Mouse (Mus musculus) heart, embryonic 10.5 days (tissue): ENCODE results near the gene Hoxd4. TPM values are rescaled to one million over a fixed set of nuclear protein-coding genes. Genes with fewer than 3 reads are reported as not detected.

Source experiments
- DNase-seq: peaks from one replicate; pipeline ENCODE4 v3.0.0-alpha.2; 2017; ENCODE audit warnings: low spot score
- H3K27ac ChIP-seq: fragments of 300-500 bp; sonication (generic); 2 replicates; pipeline ENCODE4 v1.5.1; 2016; ENCODE audit warnings: mild to moderate bottlenecking
- H3K27me3 ChIP-seq: fragments of 300-500 bp; sonication (generic); 2 replicates; pipeline ENCODE4 v1.6.1; 2016; ENCODE audit warnings: mild to moderate bottlenecking; ENCODE audit not compliant: poor library complexity, insufficient read depth, severe bottlenecking
- H3K36me3 ChIP-seq: fragments of 300-500 bp; sonication (generic); 2 replicates; pipeline ENCODE4 v1.6.1; 2016; ENCODE audit warnings: mild to moderate bottlenecking, moderate library complexity
- H3K4me1 ChIP-seq: fragments of 300-500 bp; sonication (generic); 2 replicates; pipeline ENCODE4 v1.6.1; 2016; ENCODE audit warnings: mild to moderate bottlenecking
- H3K4me3 ChIP-seq: fragments of 300-500 bp; sonication (generic); 2 replicates; pipeline ENCODE4 v1.5.1; 2016; ENCODE audit warnings: mild to moderate bottlenecking, moderate library complexity
- H3K9me3 ChIP-seq: fragments of 300-500 bp; sonication (generic); 2 replicates; pipeline ENCODE4 v1.6.1; 2016; ENCODE audit warnings: mild to moderate bottlenecking, moderate library complexity
- WGBS: fragments of 180-500 bp; shearing (Covaris S2); methylation state at CpG from one replicate; pipeline ENCODE4 v1.1.7; 2016; 5-methylcytosine and 5-hydroxymethylcytosine counted together
- polyA plus RNA-seq: library from polyadenylated mRNA; unstranded; fragments of >200 nt; fragmentation: Nextera tagmentation; extraction: Ambion mirVana; gene quantifications from 2 replicates; pipeline ENCODE4 v1.2.1, GENCODE M21; 2016

Hoxd4 gene
- polyA plus RNA-seq, 1 experiment from 2014 or later: 0.29 TPM

DNA sequence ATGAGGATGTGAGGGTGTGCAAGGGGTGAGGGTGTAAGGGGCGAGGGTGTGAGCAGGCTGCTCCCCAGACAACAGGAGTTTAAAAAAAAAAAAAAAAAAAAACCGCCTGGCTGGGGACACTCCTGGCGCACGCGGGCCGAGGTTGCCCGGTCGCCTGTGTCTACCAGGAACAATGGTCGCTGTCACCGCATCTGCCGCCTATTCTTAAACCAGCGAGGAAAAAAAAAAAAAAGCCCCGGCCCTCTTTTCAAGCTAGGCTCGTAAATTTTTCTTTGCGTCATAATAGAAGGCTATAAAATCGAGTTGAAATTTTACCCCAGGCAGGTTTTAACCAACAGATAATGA is 21.6 kb downstream of the Hoxd4 start:
- Histone ChIP-seq H3K9me3 (no peaks in the 10 kb centered on the region), H3K27ac (no peak overlapping the region), H3K27me3 (peaks cover 100% of the 10 kb centered on the region), H3K4me1 (peaks cover 21% of the 10 kb centered on the region), H3K36me3 (no peaks in the 10 kb centered on the region), H3K4me3 (peak overlapping the region; percentile 40)
- WGBS: under 1% methylated on average over 16 of the region's 16 CpGs
- no peak for DNase-seq

GRCm38 (mm10) chr2:74733765-74734164 is 22.0 kb downstream of the Hoxd4 start:
- Histone ChIP-seq H3K27ac (no peak overlapping the region), H3K27me3 (peaks cover 100% of the 10 kb centered on the region), H3K9me3 (no peaks in the 10 kb centered on the region), H3K4me3 (no peak overlapping the region), H3K4me1 (peaks cover 25% of the 10 kb centered on the region), H3K36me3 (no peaks in the 10 kb centered on the region)
- no peak for DNase-seq
- 3% methylated on average over 6 of the region's 6 CpGs for WGBS

DNA sequence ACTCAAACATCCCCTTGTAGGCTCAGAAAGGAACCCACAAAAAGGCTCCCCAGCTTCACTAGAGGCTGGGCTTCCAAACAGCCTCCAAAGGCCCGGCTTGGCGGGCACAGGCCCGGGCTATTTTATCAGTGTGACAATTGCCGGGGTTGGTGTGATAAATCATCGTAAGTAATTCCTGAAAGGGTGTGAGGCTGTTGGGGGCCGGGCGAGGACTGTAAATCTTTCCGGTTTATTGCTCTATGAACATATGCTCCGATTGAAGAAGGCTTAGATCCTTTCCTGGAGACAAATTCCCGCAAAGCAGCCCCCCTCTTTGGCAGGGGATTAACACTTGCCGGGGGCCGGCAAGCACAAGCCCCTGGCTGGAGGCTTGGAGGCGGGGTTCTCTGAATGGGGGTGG is 22.7 kb downstream of the Hoxd4 start:
- no peaks in the 10 kb centered on the region for H3K9me3 ChIP-seq
- no peak overlapping the region for H3K27ac ChIP-seq
- no peak overlapping the region for H3K4me3 ChIP-seq
- no peaks in the 10 kb centered on the region for H3K36me3 ChIP-seq
- DNase-seq: no peak
- peaks cover 100% of the 10 kb centered on the region for H3K27me3 ChIP-seq
- H3K4me1 ChIP-seq: peaks cover 25% of the 10 kb centered on the region
- WGBS: under 1% methylated on average over 13 of the region's 13 CpGs

DNA sequence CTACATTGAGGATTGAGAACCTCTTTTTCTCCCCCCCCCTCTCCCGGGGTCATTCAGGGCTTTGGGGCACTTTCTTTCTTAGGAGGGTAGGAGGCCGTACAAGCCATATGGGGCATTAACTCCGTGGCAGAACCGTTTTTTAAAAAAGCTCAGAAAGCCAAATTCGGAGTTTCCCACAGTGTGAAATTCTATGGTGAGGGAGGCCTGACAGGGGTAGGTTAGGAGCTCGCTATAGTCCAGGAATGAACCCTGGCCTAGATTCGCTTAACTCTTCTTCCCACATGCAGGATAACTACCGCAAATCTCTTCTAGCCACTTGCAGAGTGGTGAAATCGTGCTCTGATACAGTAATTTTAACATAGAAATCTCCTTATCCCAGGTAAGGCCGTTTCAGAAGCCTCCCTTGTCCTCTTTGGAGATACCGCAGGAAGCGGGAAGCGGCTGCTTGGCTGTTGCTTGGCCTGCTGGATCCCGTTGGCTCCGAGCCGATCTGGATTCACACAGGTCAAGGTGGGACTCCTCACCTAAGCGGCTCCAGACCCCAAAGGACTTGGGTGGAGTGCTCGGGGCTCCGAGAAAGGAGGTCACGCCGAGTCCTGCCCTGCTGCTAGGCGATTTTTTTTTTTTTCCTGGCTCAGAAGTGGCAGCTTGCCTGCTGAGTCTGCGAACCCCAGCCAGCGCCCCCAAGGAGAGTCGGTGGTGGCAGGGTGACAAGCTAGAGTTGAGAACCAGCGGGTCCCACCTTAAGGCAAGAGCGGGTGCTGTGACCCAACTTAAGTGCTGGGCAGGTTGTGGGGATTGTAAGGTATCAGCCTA is 23.5 kb downstream of the Hoxd4 start:
- under 1% methylated on average over 27 of the region's 27 CpGs for WGBS
- peaks cover 100% of the 10 kb centered on the region for H3K27me3 ChIP-seq
- H3K4me3 ChIP-seq: peak overlapping the region; percentile 45
- H3K9me3 ChIP-seq: no peaks in the 10 kb centered on the region
- peaks cover 26% of the 10 kb centered on the region for H3K4me1 ChIP-seq
- no peaks in the 10 kb centered on the region for H3K36me3 ChIP-seq
- no peak overlapping the region for H3K27ac ChIP-seq
- DNase-seq: no peak

DNA sequence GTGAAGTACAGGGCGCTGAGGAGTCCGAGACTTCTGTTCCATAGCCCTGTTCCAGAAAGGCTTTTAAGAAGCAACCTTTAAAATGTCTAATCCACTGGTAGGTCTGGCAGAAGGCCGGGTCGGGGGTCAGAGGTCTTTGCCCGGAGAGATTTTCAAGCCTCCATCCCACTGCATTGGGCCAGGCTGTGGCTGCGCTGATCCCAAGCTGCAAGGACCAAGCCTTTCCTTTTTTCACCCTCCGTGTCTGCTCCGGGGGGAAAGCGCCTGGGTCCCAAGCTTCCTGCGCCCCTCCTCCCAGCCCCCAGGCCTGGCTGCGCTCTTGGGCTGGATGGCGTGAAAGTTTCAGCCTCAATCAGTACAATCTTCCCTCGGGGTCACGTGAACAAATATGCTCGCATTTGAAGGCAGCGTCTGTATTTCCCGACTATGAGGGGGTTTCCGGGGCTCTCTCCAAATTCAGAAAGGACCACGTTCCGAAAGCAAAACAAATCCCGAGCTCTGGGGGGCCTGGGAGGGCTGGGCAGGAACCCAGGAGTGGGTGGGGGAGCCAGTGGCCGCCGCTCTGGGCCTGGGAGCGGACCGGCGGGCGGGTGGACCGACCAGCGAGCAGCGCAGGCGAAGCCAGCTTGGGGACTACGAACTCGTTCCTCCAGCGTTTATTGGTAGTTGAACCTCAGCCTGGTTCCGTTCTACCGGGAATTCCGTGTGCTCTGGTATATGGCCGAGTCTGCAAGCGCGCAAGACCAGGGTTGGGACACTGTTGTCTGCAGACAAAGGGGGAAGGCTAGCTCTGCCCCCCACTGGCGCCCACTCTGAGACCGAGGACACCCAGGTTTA is 24.3 kb downstream of the Hoxd4 start:
- H3K4me1 ChIP-seq: peaks cover 33% of the 10 kb centered on the region
- H3K27ac ChIP-seq: no peak overlapping the region
- peak overlapping the region; percentile 45 for H3K4me3 ChIP-seq
- no peak for DNase-seq
- no peaks in the 10 kb centered on the region for H3K9me3 ChIP-seq
- H3K36me3 ChIP-seq: no peaks in the 10 kb centered on the region
- under 1% methylated on average over 42 of the region's 42 CpGs for whole genome bisulfite sequencing
- H3K27me3 ChIP-seq: peaks cover 100% of the 10 kb centered on the region

DNA sequence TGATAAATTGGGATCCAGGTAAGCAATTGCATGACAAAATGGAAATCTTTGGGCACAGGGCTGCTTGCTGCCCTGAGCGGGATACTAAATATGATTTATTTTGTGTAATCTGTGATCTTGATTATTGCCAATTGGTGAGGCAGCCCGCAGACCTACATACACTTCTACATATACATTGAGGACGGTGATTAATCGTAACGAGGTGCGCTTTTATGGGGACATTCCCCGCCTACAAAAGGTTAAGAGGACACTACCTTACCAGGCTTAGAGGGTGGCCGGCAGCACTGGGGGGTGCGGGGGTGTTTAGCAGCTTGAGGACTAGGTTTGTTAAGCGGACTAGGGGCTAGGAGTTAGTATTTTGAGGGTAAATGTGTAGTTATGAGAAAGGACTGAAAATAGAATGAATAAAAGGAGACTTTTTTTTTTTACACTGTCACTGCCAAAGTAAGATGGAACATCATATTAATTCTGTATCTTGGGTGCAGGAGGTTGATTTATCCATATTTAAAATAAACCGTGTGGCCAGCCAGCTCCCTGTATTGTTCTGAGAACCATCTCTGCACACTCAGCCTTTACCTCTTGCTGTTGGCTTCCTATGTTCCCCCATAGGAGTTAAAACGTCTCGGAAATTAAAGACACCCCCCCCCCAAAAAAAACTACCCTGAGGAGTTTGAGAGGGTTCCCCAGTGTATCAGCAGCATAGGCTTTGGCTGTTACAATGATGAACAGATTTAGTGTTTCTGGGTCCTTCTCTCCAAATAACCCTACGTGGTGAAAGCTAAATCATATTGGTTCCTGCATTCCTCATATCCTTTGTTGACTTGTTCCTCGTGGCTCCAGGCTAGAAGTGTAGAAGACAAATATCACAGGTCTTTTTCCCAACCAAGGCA is 25.2 kb downstream of the Hoxd4 start:
- Histone ChIP-seq H3K4me1 (peaks cover 33% of the 10 kb centered on the region), H3K36me3 (no peaks in the 10 kb centered on the region), H3K4me3 (peak overlapping the region; percentile 45), H3K27ac (no peak overlapping the region), H3K9me3 (no peaks in the 10 kb centered on the region), H3K27me3 (peaks cover 100% of the 10 kb centered on the region)
- DNase-seq: no peak
- 4% methylated on average over 15 of the region's 15 CpGs for WGBS

DNA sequence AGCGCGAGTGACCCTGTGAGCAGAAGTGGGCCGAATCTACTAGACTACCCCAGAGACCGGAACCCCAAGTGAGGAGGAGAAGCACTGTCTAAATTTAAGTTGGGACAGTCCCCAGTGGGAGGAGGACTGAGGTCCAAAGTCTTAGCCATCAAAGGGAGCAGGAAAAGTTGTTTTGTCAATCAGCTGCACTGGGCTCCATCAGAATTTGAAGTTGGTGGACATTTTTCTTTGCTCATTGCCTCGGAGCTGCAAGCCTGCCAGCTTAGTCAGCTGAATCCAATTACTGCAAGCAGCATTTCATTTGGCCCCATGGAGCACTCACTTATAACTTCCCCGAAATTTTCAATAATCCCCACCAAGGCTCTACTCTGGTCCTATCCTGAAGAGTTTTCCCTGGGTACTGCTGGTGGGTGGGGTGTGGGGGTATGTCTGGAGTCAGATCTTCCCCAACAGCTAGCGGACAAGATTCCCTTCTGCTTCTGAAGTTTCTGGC is 25.9 kb downstream of the Hoxd4 start:
- Histone ChIP-seq H3K27me3 (peaks cover 100% of the 10 kb centered on the region), H3K36me3 (no peaks in the 10 kb centered on the region), H3K27ac (no peak overlapping the region), H3K4me3 (no peak overlapping the region), H3K9me3 (no peaks in the 10 kb centered on the region), H3K4me1 (peaks cover 31% of the 10 kb centered on the region)
- DNase-seq: no peak
- 3% methylated on average over 7 of the region's 7 CpGs for WGBS

GRCm38 (mm10) chr2:74738623-74739475 is 27.1 kb downstream of the Hoxd4 start:
- no peak overlapping the region for H3K27ac ChIP-seq
- H3K4me3 ChIP-seq: no peak overlapping the region
- no peaks in the 10 kb centered on the region for H3K36me3 ChIP-seq
- H3K9me3 ChIP-seq: no peaks in the 10 kb centered on the region
- DNase-seq: no peak
- WGBS: under 1% methylated on average over 20 of the region's 20 CpGs
- peaks cover 26% of the 10 kb centered on the region for H3K4me1 ChIP-seq
- H3K27me3 ChIP-seq: peaks cover 100% of the 10 kb centered on the region

DNA sequence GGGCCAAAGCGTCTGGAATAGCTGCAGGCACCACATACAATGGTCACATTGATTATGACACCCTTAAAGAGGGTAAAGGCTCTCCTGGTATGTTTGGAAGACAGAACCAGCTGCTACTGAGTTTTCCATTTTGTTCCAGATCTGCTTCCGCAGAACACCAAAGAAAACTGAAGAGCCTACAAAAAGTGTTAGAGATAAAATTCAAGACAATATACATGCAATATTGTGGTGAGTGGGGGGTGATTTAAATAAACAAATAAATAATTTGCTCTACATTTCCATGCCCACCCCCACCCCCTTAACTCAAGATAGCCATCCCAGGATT is 27.7 kb downstream of the Hoxd4 start:
- Histone ChIP-seq H3K4me3 (no peak overlapping the region), H3K9me3 (no peaks in the 10 kb centered on the region), H3K27me3 (peaks cover 100% of the 10 kb centered on the region), H3K4me1 (peaks cover 26% of the 10 kb centered on the region), H3K27ac (no peak overlapping the region), H3K36me3 (no peaks in the 10 kb centered on the region)
- 8% methylated on average over 2 of the region's 2 CpGs for WGBS
- no peak for DNase-seq

GRCm38 (mm10) chr2:74739869-74740268 is 28.1 kb downstream of the Hoxd4 start:
- H3K4me1 ChIP-seq: peaks cover 26% of the 10 kb centered on the region

DNA sequence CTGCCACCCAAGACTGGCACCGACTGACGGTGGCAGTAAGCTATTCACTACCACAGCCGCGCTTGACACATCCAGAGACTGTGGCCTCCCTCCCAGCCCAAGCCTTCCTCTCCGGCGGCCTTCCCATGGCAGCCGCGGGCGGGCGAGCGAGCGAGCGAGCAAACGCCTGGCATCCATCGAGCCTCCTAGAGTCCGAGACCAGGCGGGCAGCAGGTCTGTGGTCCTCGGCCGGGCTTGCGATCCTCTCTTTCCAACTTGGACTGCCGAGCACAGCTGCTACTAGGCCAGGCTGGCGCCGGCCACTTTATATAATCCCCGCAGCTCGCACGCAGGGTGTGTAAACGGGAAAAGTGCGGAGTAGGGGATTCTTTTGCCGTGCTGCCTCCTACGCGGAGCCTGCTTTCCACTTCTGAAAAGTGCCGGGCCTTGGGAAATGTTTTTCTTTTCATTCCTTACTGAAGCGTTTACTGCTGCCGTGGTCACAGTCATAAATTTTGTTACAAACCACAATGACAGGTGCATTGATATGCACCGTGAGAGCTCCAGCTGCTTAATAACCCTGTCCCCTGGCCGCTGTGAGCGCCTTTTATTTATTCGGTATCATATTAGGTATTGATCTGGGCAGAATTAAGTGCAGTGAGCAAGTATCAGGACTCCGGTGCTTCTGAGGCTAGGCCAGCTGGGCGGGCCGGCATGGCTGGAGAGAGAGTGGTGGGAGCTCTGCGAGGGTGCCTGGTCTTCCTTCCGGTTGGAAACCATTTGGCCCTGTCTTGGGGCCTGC is 28.8 kb downstream of the Hoxd4 start:
- peaks cover 21% of the 10 kb centered on the region for H3K4me1 ChIP-seq
- H3K27ac ChIP-seq: 0 out of 2 replicates have a peak overlapping the region, but pooled peaks have one; percentile 2
- H3K27me3 ChIP-seq: peaks cover 100% of the 10 kb centered on the region
- H3K36me3 ChIP-seq: no peaks in the 10 kb centered on the region
- 2% methylated on average over 43 of the region's 43 CpGs for WGBS
- DNase-seq: no peak
- peak overlapping the region; percentile 33; the same call in 1 of the 2 replicates for H3K4me3 ChIP-seq
- no peaks in the 10 kb centered on the region for H3K9me3 ChIP-seq

More at GRCm38 (mm10) chr2:74739869-74740268, 28.1 kb downstream of the Hoxd4 start:
- Histone ChIP-seq H3K36me3 (no peaks in the 10 kb centered on the region), H3K27me3 (peaks cover 100% of the 10 kb centered on the region), H3K27ac (no peak overlapping the region), H3K9me3 (no peaks in the 10 kb centered on the region), H3K4me3 (peak overlapping the region; percentile 33; the same call in 1 of the 2 replicates)
- DNase-seq: no peak
- 2% methylated on average over 14 of the region's 14 CpGs for WGBS
